Mouse (Mus musculus) olfactory bulb, adult 2 months (tissue): ENCODE measurements around the gene Farp1.

Experiments used
- CTCF ChIP-seq: fragments of 200-500 bp; IDR thresholded peaks from 2 replicates; pipeline ENCODE4 v1.5.1; 2012; ENCODE audit warnings: low read depth, mild to moderate bottlenecking, low read length, moderate library complexity; ENCODE audit not compliant: insufficient read depth
- POLR2A ChIP-seq: fragments of 200-500 bp; IDR thresholded peaks from 2 replicates; pipeline ENCODE4 v1.6.1; 2012; ENCODE audit warnings: mild to moderate bottlenecking, low read depth, low read length, moderate library complexity; ENCODE audit not compliant: insufficient read depth

DNA sequence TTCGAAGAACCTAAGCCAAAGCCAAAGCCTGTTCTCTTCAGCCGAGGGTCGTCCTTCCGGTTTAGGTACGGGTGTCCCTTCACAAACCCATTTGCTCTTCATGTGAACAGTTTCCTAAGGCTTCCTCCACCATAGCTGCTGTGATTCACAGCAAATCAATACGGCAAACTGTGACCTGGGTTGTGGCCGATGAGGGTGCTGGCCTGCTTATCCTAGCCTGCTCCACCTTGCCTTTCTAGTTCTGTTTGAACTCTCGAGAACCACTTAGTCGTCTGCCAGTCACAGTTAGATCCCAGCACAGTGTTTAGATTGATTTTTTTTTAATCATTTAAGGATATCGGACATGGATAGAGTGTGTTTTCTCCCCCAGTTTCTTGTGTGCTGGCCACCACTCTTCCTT is 203.7 kb downstream of the Farp1 start:
- TF ChIP-seq POLR2A (no peak), CTCF (no peak)
